Mouse (Mus musculus) lung, postnatal 0 days (tissue): ENCODE data around the gene Scn5a.

ENCODE experiments used
- CTCF ChIP-seq: IDR thresholded peaks from 2 replicates; pipeline ENCODE4 v1.5.1; 2016; ENCODE audit warnings: antibody characterized with exemption, mild to moderate bottlenecking
- EP300 ChIP-seq: IDR thresholded peaks from 2 replicates; pipeline ENCODE4 v1.6.1; 2016; ENCODE audit warnings: antibody characterized with exemption, mild to moderate bottlenecking, control low read depth

GRCm38 (mm10) chr9:119589592-119589991, 10.8 kb upstream of the Scn5a start:
- TF ChIP-seq EP300: no peak
- TF ChIP-seq CTCF: no peak
